Mouse (Mus musculus) G1E (cell line): ENCODE results near the gene Lgals3bp. TPM values are rescaled to one million over a fixed set of nuclear protein-coding genes. Genes with fewer than 3 reads are reported as not detected.

Experiments used
- ATAC-seq: 2 replicates; pipeline ENCODE4 v1.8.0; 2016; ENCODE audit warnings: mild to moderate bottlenecking; ENCODE audit not compliant: insufficient number of reproducible peaks, poor library complexity, low FRiP score, severe bottlenecking; ENCODE audit errors: extremely low read depth
- DNase-seq: peaks from one replicate; pipeline ENCODE4 v3.0.0; 2012; ENCODE audit warnings: low spot score
- H3K27me3 ChIP-seq: 2 replicates; pipeline ENCODE4 v1.6.1; 2012; ENCODE audit warnings: mild to moderate bottlenecking, low read length, inconsistent platforms; ENCODE audit not compliant: insufficient read depth
- H3K36me3 ChIP-seq: replicated peaks from 2 replicates; pipeline ENCODE3; 2012; ENCODE audit warnings: mild to moderate bottlenecking, inconsistent platforms
- H3K4me1 ChIP-seq: 2 replicates; pipeline ENCODE4 v1.6.1; 2012; ENCODE audit warnings: low read depth, low read length, inconsistent platforms, mixed read lengths; ENCODE audit not compliant: insufficient read depth
- H3K4me3 ChIP-seq: 2 replicates; pipeline ENCODE4 v1.5.1; 2012; ENCODE audit warnings: low read depth, mild to moderate bottlenecking, inconsistent platforms, low read length, moderate library complexity, mixed read lengths
- H3K9me3 ChIP-seq: replicated peaks from 2 replicates; pipeline ENCODE4 v1.6.1; 2012; ENCODE audit warnings: inconsistent platforms
- CTCF ChIP-seq: IDR thresholded peaks from 2 replicates; pipeline ENCODE4 v1.5.1; 2012; ENCODE audit warnings: low read depth, low read length, inconsistent platforms, mixed read lengths
- GATA1 ChIP-seq: IDR thresholded peaks from 2 replicates; pipeline ENCODE4 v1.6.1; 2012; ENCODE audit warnings: borderline replicate concordance, low read length, inconsistent platforms, mixed read lengths
- GATA2 ChIP-seq: IDR thresholded peaks from 2 replicates; pipeline ENCODE4 v1.6.1; 2012; ENCODE audit warnings: low read depth, low read length, inconsistent platforms, borderline replicate concordance
- POLR2AphosphoS5 ChIP-seq: IDR thresholded peaks from 2 replicates; pipeline ENCODE4 v1.6.1; 2012; ENCODE audit warnings: low read depth, low read length, inconsistent platforms; ENCODE audit not compliant: insufficient replicate concordance
- TAL1 ChIP-seq: conservative IDR thresholded peaks from 2 replicates; pipeline ENCODE4 v1.6.1; 2012; ENCODE audit warnings: low read depth, low read length, inconsistent platforms, mixed read lengths
- polyA plus RNA-seq: library from polyadenylated mRNA; stranded (reverse); fragments of >175 nt; gene quantifications from 2 replicates; pipeline ENCODE4 v1.2.3, GENCODE M21; 2012
- total RNA-seq, 2 experiments: library from RNA; stranded (forward) in 1 of 2; stranded (reverse) in 1 of 2; fragments of 200-1000 nt in 1 of 2; fragments of >200 nt in 1 of 2; fragmentation: Nextera tagmentation in 1 of 2; gene quantifications; 2 replicates each; pipeline ENCODE4 v1.2.3; 2014 to 2017

The Lgals3bp gene
- total and polyA plus RNA-seq, 3 experiments = 8.1 to 25.7 (median 9.5) TPM

DNA sequence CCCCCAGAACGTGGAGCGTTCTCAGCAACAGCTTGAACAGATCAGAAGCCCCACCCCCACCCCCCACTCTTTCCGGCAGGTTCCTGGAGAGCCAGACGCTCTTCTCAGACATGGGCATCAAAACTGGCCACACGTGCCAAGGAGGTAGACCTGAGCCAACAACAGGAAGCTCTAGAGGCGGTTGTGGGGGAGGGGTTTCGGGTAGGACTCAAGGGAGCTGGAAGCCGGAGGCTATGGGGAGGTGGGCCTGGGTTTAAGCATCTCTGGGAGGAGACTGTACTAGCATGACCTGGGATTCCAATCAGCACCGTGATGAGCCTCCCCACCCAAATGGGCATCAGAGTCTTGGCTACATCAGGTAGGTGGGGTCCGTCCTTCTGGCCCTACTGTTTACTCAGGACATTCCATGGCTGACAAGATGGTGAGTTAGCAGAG lies 41.0 kb downstream of the Lgals3bp start:
- Histone ChIP-seq H3K4me3 (no peak overlapping the region), H3K9me3 (no peaks in the 10 kb centered on the region), H3K36me3 (no peaks in the 10 kb centered on the region), H3K4me1 (no peaks in the 10 kb centered on the region), H3K27me3 (peaks cover 3% of the 10 kb centered on the region; the same call in 1 of the 2 replicates)
- no peak for TF ChIP-seq GATA2
- TF ChIP-seq POLR2AphosphoS5 = no peak
- DNase-seq (no peak), ATAC-seq (no peak)

DNA sequence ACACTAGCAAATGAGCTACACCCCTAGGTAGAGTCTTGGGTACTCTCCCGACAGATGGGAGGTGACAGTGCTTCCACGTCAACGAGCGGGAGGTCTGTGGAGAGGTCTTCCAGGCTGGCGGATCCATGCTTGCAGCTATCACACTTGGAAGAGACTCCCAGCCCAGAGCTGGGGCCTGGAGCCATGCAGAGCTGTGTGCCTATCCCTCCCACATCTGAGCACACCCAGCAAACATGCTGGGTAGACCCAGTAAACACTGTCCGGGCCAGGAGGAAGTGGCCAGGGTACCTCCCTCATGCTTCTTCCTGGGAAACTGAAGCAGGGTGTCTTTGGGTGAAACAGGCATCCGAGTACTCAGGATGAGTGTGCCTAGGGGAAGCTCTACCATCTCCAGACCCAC lies 41.4 kb downstream of the Lgals3bp start:
- no peak for TF ChIP-seq CTCF
- TF ChIP-seq GATA1 = no peak
- TF ChIP-seq POLR2AphosphoS5 = no peak
- TF ChIP-seq GATA2 = no peak
- TF ChIP-seq TAL1 = no peak
- no peak for DNase-seq
- no peaks in the 10 kb centered on the region for H3K4me1 ChIP-seq
- H3K4me3 ChIP-seq = no peak overlapping the region
- peaks cover 3% of the 10 kb centered on the region; the same call in 1 of the 2 replicates for H3K27me3 ChIP-seq
- H3K36me3 ChIP-seq = no peaks in the 10 kb centered on the region
- no peaks in the 10 kb centered on the region for H3K9me3 ChIP-seq
- no peak for ATAC-seq

DNA sequence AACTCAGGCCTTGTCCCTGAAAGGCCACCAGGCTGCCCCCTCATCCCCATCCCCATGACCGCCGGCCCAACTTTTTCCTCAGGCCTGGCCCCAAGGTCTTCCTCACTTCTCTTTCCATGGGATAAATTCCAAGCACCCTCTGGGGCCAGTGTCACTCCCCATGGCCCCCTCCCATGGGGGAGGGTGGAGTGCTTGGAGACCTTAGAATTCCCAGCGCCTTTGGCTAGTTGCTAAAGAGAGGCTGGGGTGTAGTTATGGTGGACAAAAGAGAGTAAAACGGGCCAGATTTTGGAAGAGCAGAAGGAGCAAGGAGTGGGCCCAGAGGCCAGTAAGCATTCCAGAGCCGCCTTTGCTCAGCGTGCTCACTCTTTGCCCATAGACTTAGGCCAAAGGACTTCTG lies 46.3 kb downstream of the Lgals3bp start, which contains the start of gene Timp2:
Gene Timp2 (minus strand): TSS at position 101 of the 400 bp plus-strand sequence.
- no peaks in the 10 kb centered on the region for H3K36me3 ChIP-seq
- no peaks in the 10 kb centered on the region for H3K9me3 ChIP-seq
- H3K4me3 ChIP-seq = no peak within 1 kb of the TSS
- no peaks in the 10 kb centered on the region for H3K4me1 ChIP-seq
- TF ChIP-seq POLR2AphosphoS5 (no peak), TAL1 (no peak), GATA1 (no peak), CTCF (no peak), GATA2 (no peak)
- H3K27me3 ChIP-seq = no peaks in the 10 kb centered on the region
- ATAC-seq (no peak), DNase-seq (no peak)

DNA sequence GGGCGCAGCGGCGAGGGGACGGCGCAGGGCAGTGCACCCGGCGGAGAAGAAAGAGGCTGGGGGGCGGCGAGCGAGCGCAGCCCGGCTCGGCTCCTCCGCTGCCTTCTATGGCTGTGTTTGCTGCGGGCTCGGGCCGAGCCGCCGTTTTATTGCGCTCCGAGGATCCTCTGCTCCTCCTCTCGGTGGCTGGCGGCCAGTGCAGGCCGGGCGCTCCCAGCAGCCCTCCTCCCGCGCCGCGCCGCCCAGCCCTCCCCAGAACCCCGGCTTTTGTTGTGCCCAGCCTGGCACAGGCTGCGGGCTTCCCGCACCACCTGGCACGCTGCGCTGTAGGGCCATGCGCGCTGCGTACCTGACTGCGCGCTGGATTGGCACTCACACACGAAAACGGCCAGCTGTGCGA lies 46.7 kb downstream of the Lgals3bp start:
- DNase-seq (no peak), ATAC-seq (no peak)
- no peaks in the 10 kb centered on the region for H3K4me1 ChIP-seq

DNA sequence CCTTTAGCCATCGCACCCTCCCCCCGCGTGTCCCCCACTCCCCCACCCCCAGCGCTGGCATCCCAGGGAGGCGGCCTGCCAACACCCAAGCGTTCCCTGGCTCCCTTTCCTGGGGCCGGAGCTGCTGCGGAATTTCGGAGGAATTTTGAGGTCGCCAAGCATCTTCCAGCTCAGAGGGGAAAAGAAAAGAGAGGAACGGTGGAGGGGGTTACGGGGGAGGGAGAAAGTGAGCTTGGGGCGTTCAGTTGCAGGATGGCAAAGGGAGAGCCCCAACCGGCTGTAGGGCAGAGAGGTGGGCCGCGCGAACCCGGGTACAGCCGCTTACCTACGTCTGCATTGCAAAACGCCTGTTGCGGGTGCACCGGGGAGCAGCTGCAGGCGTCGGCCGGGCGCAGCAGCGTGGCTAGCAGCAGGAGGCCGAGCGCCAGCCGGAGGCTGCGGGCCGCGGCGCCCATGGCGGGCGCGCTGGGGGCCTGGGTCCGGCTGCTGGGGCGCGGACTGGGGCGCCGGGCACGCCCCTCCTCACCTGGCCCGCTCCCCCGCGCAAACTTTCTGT lies 47.2 kb downstream of the Lgals3bp start:
- H3K36me3 ChIP-seq = no peaks in the 10 kb centered on the region
- H3K4me3 ChIP-seq = no peak overlapping the region
- no peak for ATAC-seq
- no peak for TF ChIP-seq TAL1
- TF ChIP-seq POLR2AphosphoS5 = no peak
- TF ChIP-seq CTCF = no peak
- no peak for TF ChIP-seq GATA1
- no peak for TF ChIP-seq GATA2
- no peaks in the 10 kb centered on the region for H3K9me3 ChIP-seq
- H3K27me3 ChIP-seq = no peaks in the 10 kb centered on the region
- DNase-seq = no peak
- no peaks in the 10 kb centered on the region for H3K4me1 ChIP-seq

More for the DNA sequence above, 46.7 kb downstream of the Lgals3bp start:
- H3K27me3 ChIP-seq = no peaks in the 10 kb centered on the region
- H3K4me3 ChIP-seq = no peak overlapping the region
- no peaks in the 10 kb centered on the region for H3K9me3 ChIP-seq
- no peaks in the 10 kb centered on the region for H3K36me3 ChIP-seq
- no peak for TF ChIP-seq GATA1
- TF ChIP-seq GATA2 = no peak
- TF ChIP-seq TAL1 = no peak
- no peak for TF ChIP-seq POLR2AphosphoS5
- TF ChIP-seq CTCF = no peak

DNA sequence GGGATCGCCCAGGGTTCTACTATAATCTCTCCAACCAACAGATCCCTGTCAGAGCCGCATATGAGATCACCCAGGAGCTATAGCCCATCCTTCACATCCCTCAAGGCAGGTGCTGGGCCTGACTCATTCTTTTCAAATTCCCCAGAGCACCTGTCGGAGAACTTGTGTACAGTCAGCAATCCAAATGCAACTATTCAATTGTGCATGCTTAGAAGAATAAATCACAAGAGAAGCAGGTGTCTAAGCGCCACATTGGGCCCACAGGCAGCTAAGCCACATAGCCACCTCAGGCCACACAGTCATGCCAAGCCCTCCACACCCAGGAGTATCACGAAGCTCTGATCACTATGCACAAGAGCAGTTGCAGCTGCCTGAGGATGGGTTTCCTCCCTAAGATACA lies 52.4 kb downstream of the Lgals3bp start:
- Histone ChIP-seq H3K4me3 (no peak overlapping the region), H3K27me3 (peaks cover 6% of the 10 kb centered on the region; the same call in 1 of the 2 replicates), H3K36me3 (no peaks in the 10 kb centered on the region), H3K4me1 (peaks cover 12% of the 10 kb centered on the region), H3K9me3 (no peaks in the 10 kb centered on the region)
- DNase-seq = no peak
- ATAC-seq = no peak
- TF ChIP-seq POLR2AphosphoS5 (no peak), CTCF (no peak), GATA1 (no peak), GATA2 (no peak), TAL1 (no peak)
